In the genomic region with DNA sequence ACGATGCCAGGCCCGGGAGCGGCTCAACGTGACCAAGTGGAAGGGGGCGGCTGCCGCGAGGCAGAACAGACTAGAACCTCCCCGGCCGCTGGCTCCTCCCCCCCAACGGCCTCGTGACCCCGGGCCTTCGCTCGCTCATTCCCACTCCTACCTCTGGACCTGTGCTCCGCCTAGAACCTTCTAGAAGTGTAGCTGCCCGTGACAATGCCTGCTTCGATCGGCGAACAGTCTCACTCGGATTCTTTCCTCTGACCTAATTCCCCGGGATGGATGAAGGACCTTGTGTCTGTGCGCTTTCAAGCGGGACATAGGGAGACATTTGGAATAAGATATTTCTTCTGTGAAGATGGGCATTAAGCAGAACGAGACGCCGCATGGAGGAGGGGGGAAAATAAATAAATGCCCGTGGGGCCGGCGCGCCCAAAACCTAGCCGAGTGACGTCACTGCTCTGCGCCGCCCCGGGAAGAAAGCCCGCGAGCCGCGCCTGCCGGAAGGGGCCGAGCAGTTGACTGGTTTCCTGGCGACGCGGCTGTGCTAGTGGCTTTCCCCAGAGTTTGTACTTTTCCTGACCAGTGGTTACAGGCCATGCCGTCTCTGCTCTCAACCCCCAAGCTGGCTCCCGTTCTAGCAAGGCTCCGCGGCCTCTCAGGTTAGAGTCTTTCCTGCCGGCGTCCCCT, we compare ENCODE assay signal across 8 mouse cellular contexts. TPM values are rescaled to one million over a fixed set of nuclear protein-coding genes. Genes with fewer than 3 reads are reported as not detected.
A peak's percentile ranks its signal among the peaks of the same experiment; 100 is the strongest.
DNase-seq lines count a peak whose midpoint lies in the region; ATAC-seq and TF ChIP-seq lines count a peak whose summit lies in the region.

A gene (minus strand): TSS at position 440 of the 678 bp plus-strand sequence.
A gene (plus strand): TSS at position 501 of the 678 bp plus-strand sequence.

- no peaks in the 10 kb centered on the region for H3K27me3 ChIP-seq in hindbrain, embryonic 10.5 days (ENCODE audit: insufficient read depth, poor library complexity, severe bottlenecking)
- H3K27me3 ChIP-seq in lung, postnatal 0 days (replicated peaks; ENCODE audit: insufficient read depth, low read length), result no peaks in the 10 kb centered on the region

- peak; percentile 79 for TF ChIP-seq EP300 in lung, postnatal 0 days (IDR thresholded peaks at IDR 0.05)

- peaks cover 28% of the 10 kb centered on the region for H3K4me1 ChIP-seq in hindbrain, embryonic 10.5 days (replicated peaks)
- H3K4me1 ChIP-seq in lung, postnatal 0 days (ENCODE audit: insufficient read depth, low read depth, low read length), result no peaks in the 10 kb centered on the region; the same call in 1 of the 2 replicates

- peak; percentile 93 for ATAC-seq in frontal cortex, adult (ENCODE audit: low TSS enrichment)
- peak; percentile 100 for ATAC-seq in lung, postnatal 0 days

- H3K9me3 ChIP-seq in hindbrain, embryonic 10.5 days, result no peaks in the 10 kb centered on the region
- H3K9me3 ChIP-seq in lung, postnatal 0 days (ENCODE audit: low read length), result no peaks in the 10 kb centered on the region

- H3K36me3 ChIP-seq in hindbrain, embryonic 10.5 days, result peaks cover 17% of the 10 kb centered on the region
- no peaks in the 10 kb centered on the region for H3K36me3 ChIP-seq in lung, postnatal 0 days (ENCODE audit: insufficient read depth, low read length)

- H3K4me3 ChIP-seq in hindbrain, embryonic 10.5 days, result peak within 1 kb of the TSS; percentile 93
- peak within 1 kb of the TSS; percentile 64 for H3K4me3 ChIP-seq in lung, postnatal 0 days (ENCODE audit: low read depth, low read length)

- WGBS in hindbrain, embryonic 10.5 days, result under 1% methylated on average over 50 of the region's 50 CpGs
- WGBS in lung, postnatal 0 days, result under 1% methylated on average over 41 of the region's 50 CpGs

- peak within 1 kb of the TSS; percentile 99 for H3K27ac ChIP-seq in hindbrain, embryonic 10.5 days
- H3K27ac ChIP-seq in lung, postnatal 0 days (ENCODE audit: low read length), result peak within 1 kb of the TSS; percentile 96

- H3K4me2 ChIP-seq in lung, postnatal 0 days (replicated peaks; ENCODE audit: low read depth, low read length), result peak within 1 kb of the TSS; percentile 74

- peak; percentile 93 for DNase-seq in MEL-GATA-1-ER (ENCODE audit: extremely low read depth, low read depth)
- DNase-seq in cerebellum, adult 8-10 months, result peak; percentile 98
- peak; percentile 95 for DNase-seq in hindbrain, embryonic 10.5 days (ENCODE audit: low spot score)
- DNase-seq in layer of hippocampus, adult 9-11 months, result peak; percentile 96
- DNase-seq in lung, postnatal 0 days (ENCODE audit: low spot score), result peak; percentile 99
- DNase-seq in ovary, postnatal 14 days (ENCODE audit: low spot score), result peak; percentile 99
- peak; percentile 98 for DNase-seq in thymus, postnatal 14 days

- peak within 1 kb of the TSS; percentile 78 for H3K9ac ChIP-seq in lung, postnatal 0 days (replicated peaks; ENCODE audit: low read depth)

- no peak for TF ChIP-seq CTCF in lung, postnatal 0 days (IDR thresholded peaks at IDR 0.05)

RNA-seq across cellular contexts. Expression of the first gene that starts in this region (rescaled TPM):
- polyA plus RNA-seq in hindbrain, embryonic 10.5 days (2016; fragmentation: Nextera tagmentation; extraction: Ambion mirVana), result 172 and 202 TPM in 2 replicates
- polyA plus RNA-seq in lung, postnatal 0 days (2015; fragmentation: Nextera tagmentation; extraction: Ambion mirVana), result 87.1 and 99.2 TPM in 2 replicates

RNA-seq across cellular contexts. Expression of the second gene that starts in this region (rescaled TPM):
- polyA plus RNA-seq in hindbrain, embryonic 10.5 days (2016; fragmentation: Nextera tagmentation; extraction: Ambion mirVana), result 10.6 and 11.6 TPM in 2 replicates
- polyA plus RNA-seq in lung, postnatal 0 days (2015; fragmentation: Nextera tagmentation; extraction: Ambion mirVana), result 4.8 and 6.3 TPM in 2 replicates

Comparison
In these comparisons a context has a peak if more than half of its experiments do, and no peak if none do; other contexts are left out.
1. Peak in every context shown above with its lines: DNase-seq, ATAC-seq, H3K4me3 ChIP-seq and H3K27ac ChIP-seq.